Mouse (Mus musculus): ENCODE data around the gene Gm42372.
"Not testable (repeated sequence)": the region's sequence is repeated elsewhere in the genome, so short reads cannot be mapped to it uniquely, and the experiment has no call there.

Gm42372 gene

GRCm38 (mm10) chr7:16982859-16983568 is at the start of gene Gm42372:
Gene Gm42372 (plus strand): TSS chr7:16983086.
- CTCF ChIA-PET, result no interaction called here

GRCm38 (mm10) chr7:16937312-16937711 is 45.6 kb upstream of the Gm42372 start:
- CTCF ChIA-PET, result no interaction called here

- CTCF ChIA-PET, result interaction anchor here (0.6 kb wide), 1 partner anchor 207 kb away, joined by 3 read pairs; no protein-coding TSS in a partner anchor
Measured at GRCm38 (mm10) chr7:16938117-16938791, 44.6 kb upstream of the Gm42372 start.

GRCm38 (mm10) chr7:16940292-16940691 is 42.6 kb upstream of the Gm42372 start:
- CTCF ChIA-PET, result interaction anchor here (0.7 kb wide), 1 partner anchor 59 kb away, joined by 4 read pairs; no protein-coding TSS in a partner anchor

- CTCF ChIA-PET, result no interaction called here
Measured at GRCm38 (mm10) chr7:16942861-16943260, 40.0 kb upstream of the Gm42372 start.

DNA sequence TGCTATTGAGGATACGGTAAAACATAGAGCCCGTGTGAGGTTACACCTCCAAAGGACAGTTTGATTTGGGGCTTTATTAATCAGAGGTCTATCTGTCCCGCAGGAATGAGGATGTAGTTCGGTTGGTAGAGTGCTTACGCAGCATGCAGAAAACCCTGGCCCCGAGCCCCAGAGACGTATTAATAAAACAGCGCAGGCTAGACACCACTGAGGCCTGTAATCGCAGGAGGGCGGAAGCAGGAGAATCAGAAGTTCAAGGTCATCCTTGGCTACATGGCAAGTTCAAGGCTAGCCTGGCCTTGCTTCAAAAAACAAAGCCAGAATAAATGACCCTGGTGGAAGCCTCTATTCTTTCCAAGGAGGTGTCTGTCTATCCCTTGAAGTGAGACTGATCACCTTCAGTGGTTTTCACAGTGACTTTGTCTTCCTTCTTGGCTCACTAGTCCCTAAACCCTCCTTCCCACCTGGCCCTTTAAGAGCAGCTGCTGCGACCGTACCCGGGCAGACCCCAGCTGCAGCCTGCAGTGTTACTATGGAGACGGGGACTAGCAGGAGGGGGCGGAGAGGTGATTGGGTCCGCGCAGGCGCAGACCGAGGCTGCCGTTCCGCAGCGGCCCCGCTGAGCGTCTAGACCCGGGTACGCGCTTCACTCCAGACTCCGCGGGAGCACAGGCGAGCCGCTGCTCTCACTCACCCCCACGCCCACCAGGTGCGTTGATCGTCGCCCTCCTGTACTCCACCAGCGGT is 38.7 kb upstream of the Gm42372 start, which contains the start of gene Pnmal2:
Gene Pnmal2, plus strand, starts transcription at position 622 of the 747 bp plus-strand sequence.
- CTCF ChIA-PET, result no interaction called here

- CTCF ChIA-PET, result no interaction called here
Measured at GRCm38 (mm10) chr7:16944808-16945315, 38.0 kb upstream of the Gm42372 start.

DNA sequence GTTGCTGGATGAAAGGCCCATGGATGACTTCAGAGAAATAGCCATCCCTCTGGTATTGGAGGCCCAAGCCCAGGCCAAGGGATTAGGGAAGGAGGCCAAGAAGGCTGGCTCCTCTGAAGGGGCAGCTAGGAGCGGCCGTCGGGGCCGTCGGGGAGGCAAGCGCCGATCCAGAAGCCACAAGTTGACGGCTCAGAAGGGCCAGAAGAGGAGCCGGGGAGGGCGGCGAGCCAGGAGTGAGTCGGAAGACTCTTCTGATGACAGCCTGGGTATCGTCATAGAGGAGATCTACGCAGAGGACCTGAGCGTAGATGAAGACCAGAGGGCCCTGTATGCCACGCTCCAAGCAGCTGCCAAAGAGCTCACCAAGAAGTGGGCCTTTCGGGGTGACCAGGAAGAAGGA is 37.5 kb upstream of the Gm42372 start:
- CTCF ChIA-PET, result no interaction called here

GRCm38 (mm10) chr7:16946441-16947348 is 36.2 kb upstream of the Gm42372 start:
- CTCF ChIA-PET, result no interaction called here

DNA sequence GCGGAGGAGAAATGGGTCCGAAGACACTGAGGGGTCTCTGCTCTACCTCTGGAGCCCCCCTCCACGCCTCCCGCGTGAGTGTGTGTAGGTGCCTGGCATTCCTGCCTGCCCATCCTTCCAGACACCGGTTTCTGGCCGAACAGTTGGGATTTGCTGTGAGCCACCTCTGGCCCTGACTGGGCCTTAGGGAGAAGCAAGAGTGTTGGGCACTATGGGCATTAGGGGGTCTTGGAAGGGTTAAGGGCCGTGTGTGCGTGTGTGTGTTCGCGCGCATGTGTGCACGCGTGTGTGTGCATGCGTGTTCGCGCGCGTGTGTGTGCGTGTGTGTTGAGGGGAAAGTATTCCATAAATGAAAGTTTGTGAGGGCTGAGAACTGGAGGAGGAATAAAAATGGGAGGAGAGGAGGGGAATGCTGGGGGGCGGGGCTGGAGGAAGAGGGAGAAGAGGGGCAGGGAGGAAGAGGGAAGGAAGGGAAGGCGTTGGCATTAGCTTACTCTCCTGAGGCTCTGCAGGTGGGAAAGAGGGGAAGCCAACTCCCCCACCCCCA is 35.5 kb upstream of the Gm42372 start:
- CTCF ChIA-PET, result no interaction called here

GRCm38 (mm10) chr7:16947959-16948361 is 34.9 kb upstream of the Gm42372 start:
- CTCF ChIA-PET, result interaction anchor here (0.5 kb wide), 1 partner anchor 105 kb away, joined by 3 read pairs; no protein-coding TSS in a partner anchor

GRCm38 (mm10) chr7:16948923-16949458 is 33.9 kb upstream of the Gm42372 start:
- CTCF ChIA-PET, result interaction anchor here (0.6 to 1.1 kb wide), 2 partner anchors 49 to 209 kb away, joined by 4 to 5 read pairs; no protein-coding TSS in a partner anchor

GRCm38 (mm10) chr7:16949908-16950841 is 32.7 kb upstream of the Gm42372 start:
- CTCF ChIA-PET, result interaction anchor here (1.1 to 1.8 kb wide), 2 partner anchors 50 to 210 kb away, joined by 5 to 6 read pairs; no protein-coding TSS in a partner anchor

DNA sequence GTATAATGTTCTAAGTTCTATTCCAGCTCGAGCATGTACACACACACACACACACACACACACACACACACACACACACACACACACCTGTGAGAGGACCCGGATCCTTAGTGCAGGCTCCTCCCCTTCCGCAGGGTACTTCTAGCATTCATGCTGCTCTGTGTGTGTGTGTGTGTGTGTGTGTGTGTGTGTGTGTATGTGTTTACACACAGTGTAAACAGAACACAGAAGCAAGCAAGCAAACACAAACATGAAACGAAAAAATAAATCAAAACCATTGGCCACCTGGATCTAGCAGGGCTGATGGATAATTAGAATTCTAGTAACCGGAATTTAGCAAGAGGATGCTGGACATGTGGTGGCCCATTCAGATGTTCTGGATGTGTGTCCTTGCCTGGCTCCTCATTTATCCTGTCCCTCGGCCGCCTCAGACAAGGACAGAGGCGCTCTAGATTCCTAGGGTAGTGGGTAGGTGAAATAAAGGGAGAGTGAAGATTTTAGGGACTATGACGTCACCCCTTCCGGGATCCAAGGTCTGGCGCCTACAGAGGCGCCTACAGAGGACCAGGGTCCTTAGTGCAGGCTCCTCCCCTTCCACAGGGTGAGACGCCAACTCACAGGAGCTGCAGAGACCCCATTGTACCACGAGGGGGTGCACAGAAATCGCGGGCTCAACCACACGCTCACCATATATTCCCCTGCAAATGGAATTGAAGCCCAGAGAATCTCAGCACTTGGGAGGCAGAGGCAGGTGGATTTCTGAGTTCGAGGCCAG is 31.8 kb upstream of the Gm42372 start:
- CTCF ChIA-PET, result interaction anchor here (1.8 kb wide), 1 partner anchor 49 kb away, joined by 6 read pairs; no protein-coding TSS in a partner anchor

- CTCF ChIA-PET, result not testable (repeated sequence)
Measured at GRCm38 (mm10) chr7:16953776-16954175, 29.1 kb upstream of the Gm42372 start.

GRCm38 (mm10) chr7:16955712-16956111 is 27.2 kb upstream of the Gm42372 start:
- CTCF ChIA-PET, result interaction anchor here (0.6 kb wide), 1 partner anchor 1887 kb away, joined by 3 read pairs; no protein-coding TSS in a partner anchor

- CTCF ChIA-PET, result interaction anchor here (0.6 kb wide), 1 partner anchor 1886 kb away, joined by 3 read pairs; no protein-coding TSS in a partner anchor
Measured at GRCm38 (mm10) chr7:16956410-16957265, 26.2 kb upstream of the Gm42372 start.

Measured in spleen, embryonic (tissue).